Mouse (Mus musculus): ENCODE data around the gene Tmem165. TPM values are rescaled to one million over a fixed set of nuclear protein-coding genes. Genes with fewer than 3 reads are reported as not detected.

The Tmem165 gene
- polyA plus RNA-seq, 1 experiment from 2014 or later, result 18.9 TPM

GRCm38 (mm10) chr5:76179171-76179570, 4.5 kb upstream of the Tmem165 start:
- WGBS (ENCODE audit: insufficient replicate concordance), result 80% methylated on average over 5 of the region's 5 CpGs
- no peaks in the 10 kb centered on the region for H3K36me3 ChIP-seq (ENCODE audit: control insufficient read depth, insufficient read depth)
- no peak for ATAC-seq (ENCODE audit: low read depth)
- H3K9me3 ChIP-seq (replicated peaks; ENCODE audit: control insufficient read depth, low read length), result no peaks in the 10 kb centered on the region
- H3K4me2 ChIP-seq (ENCODE audit: low read depth, low read length), result no peak overlapping the region
- no peak overlapping the region for H3K27ac ChIP-seq (ENCODE audit: low read length)
- H3K4me3 ChIP-seq (ENCODE audit: low read depth, low read length), result no peak overlapping the region
- H3K9ac ChIP-seq (ENCODE audit: low read depth, low read length), result no peak overlapping the region
- H3K4me1 ChIP-seq (ENCODE audit: control insufficient read depth, low read depth, low read length), result peaks cover 6% of the 10 kb centered on the region
- no peaks in the 10 kb centered on the region for H3K27me3 ChIP-seq (ENCODE audit: control insufficient read depth, insufficient read depth, low read depth, low read length)

- Histone ChIP-seq H3K27me3 (ENCODE audit: control insufficient read depth, insufficient read depth, low read depth, low read length) (no peaks in the 10 kb centered on the region), H3K27ac (ENCODE audit: low read length) (no peak overlapping the region), H3K9ac (ENCODE audit: low read depth, low read length) (no peak overlapping the region), H3K36me3 (ENCODE audit: control insufficient read depth, insufficient read depth) (no peaks in the 10 kb centered on the region), H3K9me3 (replicated peaks; ENCODE audit: control insufficient read depth, low read length) (no peaks in the 10 kb centered on the region), H3K4me3 (ENCODE audit: low read depth, low read length) (no peak overlapping the region), H3K4me2 (ENCODE audit: low read depth, low read length) (no peak overlapping the region), H3K4me1 (ENCODE audit: control insufficient read depth, low read depth, low read length) (peaks cover 10% of the 10 kb centered on the region)
- ATAC-seq (ENCODE audit: low read depth), result no peak
- WGBS (ENCODE audit: insufficient replicate concordance), result 72% methylated on average over 5 of the region's 5 CpGs
These were observed 3.9 kb upstream of the Tmem165 start for GRCm38 (mm10) chr5:76179791-76180190.

- Histone ChIP-seq H3K4me3 (ENCODE audit: low read depth, low read length) (no peak overlapping the region), H3K4me2 (ENCODE audit: low read depth, low read length) (no peak overlapping the region), H3K36me3 (ENCODE audit: control insufficient read depth, insufficient read depth) (no peaks in the 10 kb centered on the region), H3K27me3 (ENCODE audit: control insufficient read depth, insufficient read depth, low read depth, low read length) (no peaks in the 10 kb centered on the region), H3K9ac (ENCODE audit: low read depth, low read length) (no peak overlapping the region), H3K4me1 (ENCODE audit: control insufficient read depth, low read depth, low read length) (peaks cover 25% of the 10 kb centered on the region), H3K27ac (ENCODE audit: low read length) (no peak overlapping the region), H3K9me3 (replicated peaks; ENCODE audit: control insufficient read depth, low read length) (no peaks in the 10 kb centered on the region)
- no peak for ATAC-seq (ENCODE audit: low read depth)
- WGBS (ENCODE audit: insufficient replicate concordance), result 54% methylated on average over 3 of the region's 3 CpGs
These were observed 1.4 kb upstream of the Tmem165 start for GRCm38 (mm10) chr5:76182326-76182725.

GRCm38 (mm10) chr5:76183043-76183749, 484 bp upstream of the Tmem165 start:
- H3K9ac ChIP-seq (ENCODE audit: low read depth, low read length), result peak overlapping the region; percentile 89
- H3K9me3 ChIP-seq (replicated peaks; ENCODE audit: control insufficient read depth, low read length), result no peaks in the 10 kb centered on the region
- no peaks in the 10 kb centered on the region for H3K27me3 ChIP-seq (ENCODE audit: control insufficient read depth, insufficient read depth, low read depth, low read length)
- no peaks in the 10 kb centered on the region for H3K36me3 ChIP-seq (ENCODE audit: control insufficient read depth, insufficient read depth)
- peak overlapping the region; percentile 91 for H3K4me2 ChIP-seq (ENCODE audit: low read depth, low read length)
- no peak overlapping the region for H3K27ac ChIP-seq (ENCODE audit: low read length)
- H3K4me1 ChIP-seq (ENCODE audit: control insufficient read depth, low read depth, low read length), result peaks cover 28% of the 10 kb centered on the region
- 36% methylated on average over 17 of the region's 17 CpGs for WGBS (ENCODE audit: insufficient replicate concordance)
- peak overlapping the region; percentile 91 for H3K4me3 ChIP-seq (ENCODE audit: low read depth, low read length)
- peak; percentile 32 for ATAC-seq (ENCODE audit: low read depth)

- ATAC-seq (ENCODE audit: low read depth), result peak; percentile 79
- 4% methylated on average over 33 of the region's 38 CpGs for WGBS (ENCODE audit: insufficient replicate concordance)
- Histone ChIP-seq H3K4me2 (ENCODE audit: low read depth, low read length) (peak overlapping the region; percentile 91), H3K27ac (ENCODE audit: low read length) (peak overlapping the region; percentile 84), H3K36me3 (ENCODE audit: control insufficient read depth, insufficient read depth) (no peaks in the 10 kb centered on the region), H3K9me3 (replicated peaks; ENCODE audit: control insufficient read depth, low read length) (no peaks in the 10 kb centered on the region), H3K4me3 (ENCODE audit: low read depth, low read length) (peak overlapping the region; percentile 91), H3K4me1 (ENCODE audit: control insufficient read depth, low read depth, low read length) (peaks cover 28% of the 10 kb centered on the region), H3K9ac (ENCODE audit: low read depth, low read length) (peak overlapping the region; percentile 89), H3K27me3 (ENCODE audit: control insufficient read depth, insufficient read depth, low read depth, low read length) (no peaks in the 10 kb centered on the region)
These were observed 803 bp downstream of the Tmem165 start for GRCm38 (mm10) chr5:76184286-76185080.

GRCm38 (mm10) chr5:76187885-76188284, 4.2 kb downstream of the Tmem165 start:
- Histone ChIP-seq H3K4me1 (ENCODE audit: control insufficient read depth, low read depth, low read length) (peaks cover 40% of the 10 kb centered on the region), H3K9ac (ENCODE audit: low read depth, low read length) (no peak overlapping the region), H3K27ac (ENCODE audit: low read length) (no peak overlapping the region), H3K9me3 (replicated peaks; ENCODE audit: control insufficient read depth, low read length) (no peaks in the 10 kb centered on the region), H3K4me2 (ENCODE audit: low read depth, low read length) (no peak overlapping the region), H3K27me3 (ENCODE audit: control insufficient read depth, insufficient read depth, low read depth, low read length) (no peaks in the 10 kb centered on the region), H3K4me3 (ENCODE audit: low read depth, low read length) (no peak overlapping the region), H3K36me3 (ENCODE audit: control insufficient read depth, insufficient read depth) (no peaks in the 10 kb centered on the region; the same call in 1 of the 2 replicates)
- WGBS (ENCODE audit: insufficient replicate concordance), result 31% methylated on average over 5 of the region's 5 CpGs
- ATAC-seq (ENCODE audit: low read depth), result no peak

GRCm38 (mm10) chr5:76190609-76191008, 6.9 kb downstream of the Tmem165 start:
- Histone ChIP-seq H3K4me3 (ENCODE audit: low read depth, low read length) (no peak overlapping the region), H3K9ac (ENCODE audit: low read depth, low read length) (no peak overlapping the region), H3K36me3 (ENCODE audit: control insufficient read depth, insufficient read depth) (no peaks in the 10 kb centered on the region; the same call in 1 of the 2 replicates), H3K4me2 (ENCODE audit: low read depth, low read length) (no peak overlapping the region), H3K27ac (ENCODE audit: low read length) (no peak overlapping the region), H3K4me1 (ENCODE audit: control insufficient read depth, low read depth, low read length) (peaks cover 28% of the 10 kb centered on the region), H3K27me3 (ENCODE audit: control insufficient read depth, insufficient read depth, low read depth, low read length) (no peaks in the 10 kb centered on the region), H3K9me3 (replicated peaks; ENCODE audit: control insufficient read depth, low read length) (no peaks in the 10 kb centered on the region)
- ATAC-seq (ENCODE audit: low read depth), result peak; percentile 37; the same call in 1 of the 2 replicates
- WGBS (ENCODE audit: insufficient replicate concordance), result 53% methylated on average over 4 of the region's 4 CpGs

GRCm38 (mm10) chr5:76193075-76193474, 9.4 kb downstream of the Tmem165 start:
- Histone ChIP-seq H3K4me2 (ENCODE audit: low read depth, low read length) (no peak overlapping the region), H3K27ac (ENCODE audit: low read length) (no peak overlapping the region), H3K36me3 (ENCODE audit: control insufficient read depth, insufficient read depth) (no peaks in the 10 kb centered on the region; the same call in 1 of the 2 replicates), H3K4me3 (ENCODE audit: low read depth, low read length) (no peak overlapping the region), H3K4me1 (ENCODE audit: control insufficient read depth, low read depth, low read length) (peaks cover 14% of the 10 kb centered on the region), H3K27me3 (ENCODE audit: control insufficient read depth, insufficient read depth, low read depth, low read length) (no peaks in the 10 kb centered on the region), H3K9me3 (replicated peaks; ENCODE audit: control insufficient read depth, low read length) (no peaks in the 10 kb centered on the region), H3K9ac (ENCODE audit: low read depth, low read length) (no peak overlapping the region)
- ATAC-seq (ENCODE audit: low read depth), result no peak

- H3K9me3 ChIP-seq (replicated peaks; ENCODE audit: control insufficient read depth, low read length), result no peaks in the 10 kb centered on the region
- no peak for ATAC-seq (ENCODE audit: low read depth)
- WGBS (ENCODE audit: insufficient replicate concordance), result 55% methylated on average over 6 of the region's 6 CpGs
- H3K4me2 ChIP-seq (ENCODE audit: low read depth, low read length), result no peak overlapping the region
- no peaks in the 10 kb centered on the region for H3K27me3 ChIP-seq (ENCODE audit: control insufficient read depth, insufficient read depth, low read depth, low read length)
- no peak overlapping the region for H3K4me3 ChIP-seq (ENCODE audit: low read depth, low read length)
- no peak overlapping the region for H3K27ac ChIP-seq (ENCODE audit: low read length)
- no peak overlapping the region for H3K9ac ChIP-seq (ENCODE audit: low read depth, low read length)
- no peaks in the 10 kb centered on the region; the same call in 1 of the 2 replicates for H3K36me3 ChIP-seq (ENCODE audit: control insufficient read depth, insufficient read depth)
- peaks cover 14% of the 10 kb centered on the region for H3K4me1 ChIP-seq (ENCODE audit: control insufficient read depth, low read depth, low read length)
These were observed 10.8 kb downstream of the Tmem165 start for GRCm38 (mm10) chr5:76194377-76194945.
